In genomic region chr10:8215181-8215580, GRCm38 (mm10) we compare ENCODE assay signal across 34 mouse cellular contexts.
"Had no signal": no experiment of that assay in that cellular context is flagged by ENCODE, and none has a peak within 500 bp of the region (broad histone marks: within the 10 kb centered on the region; RNA-seq: fewer than 3 reads in every experiment).

No protein-coding gene starts in this region.

- H3K4me2 ChIP-seq: heart, embryonic 11.5 days; heart, embryonic 12.5 days; heart, embryonic 13.5 days; heart, embryonic 15.5 days; hindbrain, embryonic 12.5 days; hindbrain, embryonic 13.5 days; hindbrain, embryonic 14.5 days; hindbrain, embryonic 15.5 days; intestine, embryonic 15.5 days; kidney, embryonic 15.5 days had no signal

- H3K9ac ChIP-seq: heart, embryonic 12.5 days; heart, embryonic 13.5 days; heart, embryonic 15.5 days; hindbrain, embryonic 12.5 days; hindbrain, embryonic 13.5 days; hindbrain, embryonic 14.5 days; hindbrain, embryonic 15.5 days; intestine, embryonic 15.5 days; kidney, embryonic 15.5 days had no signal

- ATAC-seq: hindbrain, postnatal 0 days; inflammation-experienced regulatory T-cells, adult 6 months; intestine, embryonic 15.5 days; intestine, embryonic 16.5 days; intestine, postnatal 0 days had no signal

- H3K27ac ChIP-seq: heart, embryonic 10.5 days; heart, embryonic 13.5 days; heart, embryonic 15.5 days; hindbrain, embryonic 12.5 days; hindbrain, embryonic 13.5 days; hindbrain, embryonic 14.5 days; hindbrain, embryonic 15.5 days; hindbrain, postnatal 0 days; intestine, embryonic 15.5 days; kidney, embryonic 15.5 days; kidney, postnatal 0 days; layer of hippocampus, adult 2 months had no signal

- DNase-seq: heart, postnatal 10 days; heart, postnatal 14 days; heart, postnatal 36 days; heart, postnatal 4 days; kidney, adult 11 months; kidney, adult 18-20 months; kidney, adult 2 months; kidney, adult 8-10 months; kidney, adult 9 months; kidney, postnatal 10 days; kidney, postnatal 14 days; kidney, postnatal 25 days; kidney, postnatal 36 days; kidney, postnatal 4 days; layer of hippocampus, adult 9-11 months; layer of hippocampus, postnatal 36 days had no signal

- H3K27me3 ChIP-seq: heart, embryonic 12.5 days; heart, embryonic 13.5 days; heart, embryonic 15.5 days; hindbrain, embryonic 12.5 days; hindbrain, embryonic 13.5 days; hindbrain, embryonic 15.5 days; intestine, embryonic 15.5 days; kidney, embryonic 15.5 days had no signal

- H3K9me3 ChIP-seq: heart, embryonic 10.5 days; heart, embryonic 12.5 days; heart, embryonic 13.5 days; heart, embryonic 15.5 days; hindbrain, embryonic 10.5 days; hindbrain, embryonic 12.5 days; hindbrain, embryonic 13.5 days; hindbrain, embryonic 15.5 days; intestine, embryonic 15.5 days; kidney, embryonic 15.5 days had no signal

- H3K4me3 ChIP-seq: heart, embryonic 10.5 days; heart, embryonic 12.5 days; heart, embryonic 13.5 days; heart, embryonic 15.5 days; hindbrain, embryonic 10.5 days; hindbrain, embryonic 12.5 days; hindbrain, embryonic 13.5 days; hindbrain, embryonic 15.5 days; intestine, embryonic 15.5 days; kidney, embryonic 15.5 days; layer of hippocampus, adult 2 months had no signal

- H3K36me3 ChIP-seq: heart, embryonic 10.5 days; heart, embryonic 12.5 days; heart, embryonic 13.5 days; heart, embryonic 15.5 days; hindbrain, embryonic 10.5 days; hindbrain, embryonic 12.5 days; hindbrain, embryonic 13.5 days; hindbrain, embryonic 15.5 days; intestine, embryonic 15.5 days; kidney, embryonic 15.5 days had no signal
